Mouse (Mus musculus) liver, postnatal 0 days (tissue): ENCODE data around the gene Coq6.

Source experiments
- CTCF ChIP-seq: sonication (generic); IDR thresholded peaks from 2 replicates; pipeline ENCODE4 v1.5.1; 2016; ENCODE audit warnings: antibody characterized with exemption, low read depth
- EP300 ChIP-seq: IDR thresholded peaks from 2 replicates; pipeline ENCODE4 v1.6.1; 2016; ENCODE audit warnings: antibody characterized with exemption, low read depth, mild to moderate bottlenecking

DNA sequence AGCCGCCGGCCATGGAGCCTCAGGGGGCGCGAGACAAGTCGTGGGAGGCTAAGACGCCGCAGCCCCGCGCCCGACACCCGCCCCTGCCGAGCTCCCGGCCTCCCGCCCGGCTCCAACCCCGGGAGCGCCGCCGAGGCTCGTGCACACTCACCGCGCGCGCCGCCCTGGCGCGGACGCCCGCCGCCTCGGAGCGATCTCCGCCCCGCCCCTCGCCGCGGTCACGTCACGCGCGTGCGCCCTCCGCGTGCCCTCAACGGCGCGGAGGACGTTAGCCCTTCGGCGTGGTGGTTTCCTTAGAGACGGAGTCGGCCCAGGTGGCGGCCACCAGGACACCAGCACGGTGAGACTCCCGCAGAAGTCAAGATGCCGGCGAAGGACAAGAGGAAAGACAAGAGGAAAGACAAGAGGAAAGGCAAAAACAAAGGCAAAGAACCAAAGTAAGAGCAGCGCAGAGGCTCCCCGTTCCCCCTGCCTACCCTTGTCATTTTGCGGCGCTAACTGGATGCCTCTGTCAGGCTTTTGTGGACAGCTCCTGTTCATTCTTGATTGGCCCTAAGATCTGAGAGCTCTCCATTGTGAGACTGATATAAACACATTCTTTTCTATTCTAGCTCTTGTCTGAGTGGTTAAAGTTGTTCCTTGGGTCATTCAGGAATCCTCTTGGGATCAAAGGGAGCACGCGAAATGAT lies 47.5 kb downstream of the Coq6 start, which contains the start of the genes Entpd5 and Bbof1:
- no peak for TF ChIP-seq CTCF
- no peak for TF ChIP-seq EP300
